9 mouse cellular contexts compared by ENCODE assay signal in the genomic region with DNA sequence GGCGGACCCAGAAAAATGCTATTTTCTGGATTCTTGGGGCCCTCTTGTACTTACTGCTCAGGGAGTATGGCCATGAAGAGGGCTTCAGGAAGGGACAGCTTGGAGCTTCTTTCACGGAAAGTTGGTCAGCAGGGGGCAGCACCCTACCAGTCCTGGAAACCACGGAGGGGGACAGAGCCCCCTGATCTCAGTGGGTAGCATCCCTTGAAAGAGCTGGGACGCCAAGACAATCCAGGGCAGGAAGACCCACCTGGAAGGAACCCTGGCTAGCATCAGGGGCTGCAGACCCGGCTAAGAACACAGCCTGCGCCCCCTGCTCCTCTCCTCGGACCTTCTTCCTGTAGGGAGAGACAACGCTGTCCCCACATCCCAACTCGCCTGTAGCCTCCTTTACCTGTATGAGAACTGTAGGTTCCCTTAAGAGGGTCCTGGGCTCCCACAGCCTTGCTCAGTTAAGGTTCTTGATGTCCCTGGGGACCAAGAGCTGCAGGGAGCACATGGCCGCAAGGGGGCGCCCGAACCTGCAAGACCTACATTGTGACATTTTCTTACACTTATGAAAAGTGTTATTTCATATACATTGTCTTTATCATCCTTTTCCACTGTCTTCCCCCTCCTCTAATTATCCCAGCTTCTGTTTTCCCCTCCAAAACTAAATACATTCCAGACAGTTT. TPM values are rescaled to one million over a fixed set of nuclear protein-coding genes. Genes with fewer than 3 reads are reported as not detected.
A peak's percentile ranks its signal among the peaks of the same experiment; 100 is the strongest.
DNase-seq lines count a peak whose midpoint lies in the region; ATAC-seq lines count a peak whose summit lies in the region.
"Had no signal": no experiment of that assay in that cellular context is flagged by ENCODE, and none has a peak within 500 bp of the region (broad histone marks: within the 10 kb centered on the region; RNA-seq: fewer than 3 reads in every experiment).

No protein-coding gene starts in this region.

- no peaks in the 10 kb centered on the region for H3K27me3 ChIP-seq in heart, embryonic 14.5 days (ENCODE audit: control insufficient read depth, insufficient read depth, low read length)
- H3K27me3 ChIP-seq in liver, embryonic 11.5 days (replicated peaks; ENCODE audit: control insufficient read depth, insufficient read depth, low read length): no peaks in the 10 kb centered on the region
- no peaks in the 10 kb centered on the region for H3K27me3 ChIP-seq in splenic B cell, adult 2 months (ENCODE audit: control insufficient read depth, insufficient read depth, low read length, poor library complexity, severe bottlenecking)

- H3K4me1 ChIP-seq in heart, embryonic 14.5 days (ENCODE audit: control insufficient read depth in 2 of 2, insufficient read depth in 2 of 2, low read length in 2 of 2): peaks cover 15 to 19% of the 10 kb centered on the region in 2 experiments
- peaks cover 8% of the 10 kb centered on the region for H3K4me1 ChIP-seq in liver, embryonic 11.5 days (replicated peaks; ENCODE audit: control insufficient read depth, insufficient read depth, low read length)

- ATAC-seq in erythroid progenitor cell, adult 5-6 weeks (replicated peaks; ENCODE audit: low FRiP score, poor library complexity, severe bottlenecking): peak; percentile 69
- no peak; the same call in 1 of the 2 replicates for ATAC-seq in heart, embryonic 14.5 days (ENCODE audit: insufficient number of reproducible peaks, insufficient read depth, low FRiP score, low read depth)
- peak; percentile 29; the same call in 1 of the 2 replicates for ATAC-seq in liver, embryonic 11.5 days (replicated peaks; ENCODE audit: low FRiP score)

- 10% methylated on average over 12 of the region's 12 CpGs for WGBS in heart, embryonic 14.5 days
- 11% methylated on average over 12 of the region's 12 CpGs for WGBS in liver, embryonic 11.5 days

- H3K9me3 ChIP-seq in heart, embryonic 14.5 days (ENCODE audit: control insufficient read depth, low read length): no peaks in the 10 kb centered on the region
- no peaks in the 10 kb centered on the region for H3K9me3 ChIP-seq in liver, embryonic 11.5 days (ENCODE audit: control insufficient read depth, low read length)

- H3K27ac ChIP-seq in heart, embryonic 14.5 days (replicated peaks in 1 of 2; ENCODE audit: control insufficient read depth in 1 of 2, insufficient read depth in 1 of 2, low read depth in 2 of 2, low read length in 2 of 2): no peak overlapping the region
- H3K27ac ChIP-seq in liver, embryonic 11.5 days (ENCODE audit: low read depth, low read length): no peak overlapping the region

- H3K36me3 ChIP-seq in heart, embryonic 14.5 days (ENCODE audit: control insufficient read depth, insufficient read depth, low read length): no peaks in the 10 kb centered on the region
- H3K36me3 ChIP-seq in liver, embryonic 11.5 days (ENCODE audit: control insufficient read depth, insufficient read depth, low read length): no peaks in the 10 kb centered on the region
- H3K36me3 ChIP-seq in splenic B cell, adult 2 months (ENCODE audit: control insufficient read depth, insufficient read depth, low read length, poor library complexity, severe bottlenecking): no peaks in the 10 kb centered on the region

- H3K9ac ChIP-seq in heart, embryonic 14.5 days (ENCODE audit: low read length): peak overlapping the region; percentile 52; the same call in 1 of the 2 replicates
- H3K9ac ChIP-seq in liver, embryonic 11.5 days (ENCODE audit: low read depth, low read length): no peak overlapping the region

- peak overlapping the region; percentile 67 for H3K4me2 ChIP-seq in heart, embryonic 14.5 days (ENCODE audit: low read length)
- peak overlapping the region; percentile 56 for H3K4me2 ChIP-seq in liver, embryonic 11.5 days

- DNase-seq in CD4-positive helper T cell, adult 2 months (ENCODE audit: low read depth, low spot score): peak; percentile 81
- peak; percentile 72 for DNase-seq in brain, embryonic 18.5 days (ENCODE audit: low read depth, low spot score)
- DNase-seq in kidney, postnatal 10 days: peak; percentile 94
- peak; percentile 81 for DNase-seq in liver, embryonic 11.5 days (ENCODE audit: low spot score)
- DNase-seq in naive thymus-derived CD4-positive, alpha-beta T cell, adult 2 months (ENCODE audit: low read depth): peak; percentile 91
- DNase-seq in splenic B cell, adult 2 months (ENCODE audit: low read depth, low spot score): peak; percentile 92

- H3K4me3 ChIP-seq in heart, embryonic 14.5 days (ENCODE audit: control insufficient read depth in 1 of 2, insufficient read depth in 1 of 2, low read depth in 1 of 2, low read length in 2 of 2): peak overlapping the region; percentile 24 to 30; a peak in 3 of 4 replicates
- H3K4me3 ChIP-seq in liver, embryonic 11.5 days (ENCODE audit: low read depth, low read length): no peak overlapping the region
- H3K4me3 ChIP-seq: erythroblast, embryonic 14.5 days had no signal

RNA-seq across cellular contexts. Expression of gene D6Ertd527e, which starts 3.1 kb away (rescaled TPM):
- not detected in 2 replicates for total RNA-seq in erythroid progenitor cell, adult 5-6 weeks (2015; ENCODE audit: low replicate concordance)
- total RNA-seq in erythroid progenitor cell, adult 5-6 weeks (2017; ENCODE audit: low replicate concordance): not detected in 2 replicates
- polyA plus RNA-seq in heart, embryonic 14.5 days (2014; fragmentation: Nextera tagmentation; extraction: Ambion mirVana): 0.13 TPM in 1 of 2 replicates, not detected in the other
- polyA plus RNA-seq in liver, embryonic 11.5 days (2014; fragmentation: Nextera tagmentation; extraction: Ambion mirVana): 0.19 and 0.43 TPM in 2 replicates
- polyA plus RNA-seq: erythroblast, embryonic 14.5 days had no signal

RNA-seq across cellular contexts. Expression of gene Gfpt1, which starts 58.8 kb away (rescaled TPM):
- 8.3 and 11.7 TPM in 2 replicates for total RNA-seq in erythroid progenitor cell, adult 5-6 weeks (2015; ENCODE audit: low replicate concordance)
- 4.8 and 6.3 TPM in 2 replicates for total RNA-seq in erythroid progenitor cell, adult 5-6 weeks (2017; ENCODE audit: low replicate concordance)
- 12.3 and 13.4 TPM in 2 replicates for polyA plus RNA-seq in heart, embryonic 14.5 days (2014; fragmentation: Nextera tagmentation; extraction: Ambion mirVana)
- polyA plus RNA-seq in liver, embryonic 11.5 days (2014; fragmentation: Nextera tagmentation; extraction: Ambion mirVana): 15.8 and 18.3 TPM in 2 replicates
